ENCODE assay signal across 11 mouse cellular contexts in genomic region chr11:99071866-99072265, GRCm38 (mm10). TPM values are rescaled to one million over a fixed set of nuclear protein-coding genes. Genes with fewer than 3 reads are reported as not detected.
DNase-seq lines count a peak whose midpoint lies in the region; ATAC-seq and TF ChIP-seq lines count a peak whose summit lies in the region.
"Had no signal": no experiment of that assay in that cellular context is flagged by ENCODE, and none has a peak within 500 bp of the region (broad histone marks: within the 10 kb centered on the region; RNA-seq: fewer than 3 reads in every experiment).

No protein-coding gene starts in this region.

- H3K27me3 ChIP-seq in intestine, embryonic 14.5 days (replicated peaks; ENCODE audit: control insufficient read depth, insufficient read depth, low read length): no peaks in the 10 kb centered on the region
- H3K27me3 ChIP-seq in intestine, postnatal 0 days (replicated peaks; ENCODE audit: control insufficient read depth, insufficient read depth, low read length): no peaks in the 10 kb centered on the region
- no peaks in the 10 kb centered on the region for H3K27me3 ChIP-seq in embryonic facial prominence, embryonic 12.5 days
- no peaks in the 10 kb centered on the region for H3K27me3 ChIP-seq in midbrain, embryonic 13.5 days

- no peaks in the 10 kb centered on the region for H3K9me3 ChIP-seq in intestine, embryonic 14.5 days (ENCODE audit: control insufficient read depth, low read length)
- H3K9me3 ChIP-seq in intestine, postnatal 0 days (ENCODE audit: control insufficient read depth): no peaks in the 10 kb centered on the region
- H3K9me3 ChIP-seq in embryonic facial prominence, embryonic 12.5 days: no peaks in the 10 kb centered on the region
- no peaks in the 10 kb centered on the region for H3K9me3 ChIP-seq in midbrain, embryonic 13.5 days

- H3K36me3 ChIP-seq in intestine, embryonic 14.5 days (ENCODE audit: control insufficient read depth, insufficient read depth, low read length): no peaks in the 10 kb centered on the region
- H3K36me3 ChIP-seq in intestine, postnatal 0 days (ENCODE audit: control insufficient read depth, insufficient read depth): no peaks in the 10 kb centered on the region
- H3K36me3 ChIP-seq in embryonic facial prominence, embryonic 12.5 days: no peaks in the 10 kb centered on the region
- H3K36me3 ChIP-seq in midbrain, embryonic 13.5 days: no peaks in the 10 kb centered on the region

- no peak overlapping the region for H3K4me2 ChIP-seq in intestine, embryonic 14.5 days (ENCODE audit: low read length)
- H3K4me2 ChIP-seq in intestine, postnatal 0 days (replicated peaks; ENCODE audit: low read depth): no peak overlapping the region
- H3K4me2 ChIP-seq in embryonic facial prominence, embryonic 12.5 days (replicated peaks): peak overlapping the region; percentile 18
- H3K4me2 ChIP-seq in midbrain, embryonic 13.5 days (replicated peaks): no peak overlapping the region

- H3K4me3 ChIP-seq in intestine, embryonic 14.5 days (ENCODE audit: low read depth, low read length): no peak overlapping the region
- no peak overlapping the region for H3K4me3 ChIP-seq in intestine, postnatal 0 days (ENCODE audit: low read depth, low read length)
- no peak overlapping the region for H3K4me3 ChIP-seq in embryonic facial prominence, embryonic 12.5 days
- H3K4me3 ChIP-seq in midbrain, embryonic 13.5 days (replicated peaks): no peak overlapping the region

- H3K9ac ChIP-seq in intestine, embryonic 14.5 days (ENCODE audit: low read length): no peak overlapping the region; the same call in 1 of the 2 replicates
- H3K9ac ChIP-seq in intestine, postnatal 0 days (ENCODE audit: low read depth, low read length): no peak overlapping the region
- no peak overlapping the region for H3K9ac ChIP-seq in embryonic facial prominence, embryonic 12.5 days
- no peak overlapping the region for H3K9ac ChIP-seq in midbrain, embryonic 13.5 days (replicated peaks)
- H3K9ac ChIP-seq: liver, embryonic 14.5 days had no signal

- DNase-seq in intestine, embryonic 14.5 days (ENCODE audit: low spot score): no peak
- DNase-seq in embryo, embryonic 10 days (ENCODE audit: low spot score): peak; percentile 76
- no peak for DNase-seq in thymus, postnatal 36 days
- DNase-seq in urinary bladder, postnatal 36 days (ENCODE audit: low spot score in 2 of 2): no peak
- DNase-seq: cerebellum, postnatal 10 days; layer of hippocampus, adult 9-11 months had no signal

- no peak for TF ChIP-seq CTCF in intestine, postnatal 0 days (IDR thresholded peaks at IDR 0.05; ENCODE audit: low read depth)

- WGBS in intestine, embryonic 14.5 days: 10% methylated on average over 6 of the region's 6 CpGs
- 33% methylated on average over 6 of the region's 6 CpGs for WGBS in intestine, postnatal 0 days
- 4% methylated on average over 6 of the region's 6 CpGs for WGBS in embryonic facial prominence, embryonic 12.5 days
- WGBS in midbrain, embryonic 13.5 days: 21% methylated on average over 6 of the region's 6 CpGs

- ATAC-seq in intestine, embryonic 14.5 days (replicated peaks; ENCODE audit: low FRiP score, low TSS enrichment, low read depth): peak; percentile 37; the same call in 1 of the 2 replicates
- no peak for ATAC-seq in intestine, postnatal 0 days
- peak; percentile 94 for ATAC-seq in embryonic facial prominence, embryonic 12.5 days (ENCODE audit: insufficient number of reproducible peaks, insufficient read depth, low FRiP score, low TSS enrichment)
- ATAC-seq in midbrain, embryonic 13.5 days: 0 out of 2 replicates have a peak, but pooled peaks have one; percentile 43
- ATAC-seq: inflammation-experienced regulatory T-cells, adult 6 months had no signal

- H3K27ac ChIP-seq in intestine, embryonic 14.5 days (ENCODE audit: low read depth): peak overlapping the region; percentile 6; the same call in 1 of the 2 replicates
- H3K27ac ChIP-seq in intestine, postnatal 0 days (ENCODE audit: low read depth, low read length): no peak overlapping the region
- peak overlapping the region; percentile 94 for H3K27ac ChIP-seq in embryonic facial prominence, embryonic 12.5 days
- H3K27ac ChIP-seq in midbrain, embryonic 13.5 days: no peak overlapping the region; the same call in 1 of the 2 replicates
- H3K27ac ChIP-seq: liver, embryonic 14.5 days had no signal

- peaks cover 22% of the 10 kb centered on the region for H3K4me1 ChIP-seq in intestine, embryonic 14.5 days (replicated peaks; ENCODE audit: control insufficient read depth, insufficient read depth, low read length)
- H3K4me1 ChIP-seq in intestine, postnatal 0 days (replicated peaks; ENCODE audit: control insufficient read depth, insufficient read depth, low read length): no peaks in the 10 kb centered on the region
- H3K4me1 ChIP-seq in embryonic facial prominence, embryonic 12.5 days: peaks cover 58% of the 10 kb centered on the region
- H3K4me1 ChIP-seq in midbrain, embryonic 13.5 days (replicated peaks): peaks cover 12% of the 10 kb centered on the region

RNA-seq across cellular contexts. Expression of gene Tns4, which starts 17.2 kb away (rescaled TPM):
- 0.70 and 0.84 TPM in 2 replicates for polyA plus RNA-seq in intestine, embryonic 14.5 days (2014; fragmentation: Nextera tagmentation; extraction: Ambion mirVana)
- polyA plus RNA-seq in intestine, postnatal 0 days (2015; fragmentation: Nextera tagmentation; extraction: Ambion mirVana): 0.39 and 0.53 TPM in 2 replicates
- polyA plus RNA-seq in embryonic facial prominence, embryonic 12.5 days (2016; fragmentation: Nextera tagmentation; extraction: Ambion mirVana): 0.24 and 0.28 TPM in 2 replicates
- 0.10 and 0.16 TPM in 2 replicates for polyA plus RNA-seq in midbrain, embryonic 13.5 days (2015; fragmentation: Nextera tagmentation; extraction: Ambion mirVana)

RNA-seq across cellular contexts. Expression of gene Igfbp4, which starts 30.8 kb away (rescaled TPM):
- polyA plus RNA-seq in intestine, embryonic 14.5 days (2014; fragmentation: Nextera tagmentation; extraction: Ambion mirVana): 467 and 480 TPM in 2 replicates
- 174 and 176 TPM in 2 replicates for polyA plus RNA-seq in intestine, postnatal 0 days (2015; fragmentation: Nextera tagmentation; extraction: Ambion mirVana)
- 942 and 961 TPM in 2 replicates for polyA plus RNA-seq in embryonic facial prominence, embryonic 12.5 days (2016; fragmentation: Nextera tagmentation; extraction: Ambion mirVana)
- 120 and 125 TPM in 2 replicates for polyA plus RNA-seq in midbrain, embryonic 13.5 days (2015; fragmentation: Nextera tagmentation; extraction: Ambion mirVana)

RNA-seq across cellular contexts. Expression of gene Top2a, which starts 47.9 kb away (rescaled TPM):
- polyA plus RNA-seq in intestine, embryonic 14.5 days (2014; fragmentation: Nextera tagmentation; extraction: Ambion mirVana): 248 and 272 TPM in 2 replicates
- polyA plus RNA-seq in intestine, postnatal 0 days (2015; fragmentation: Nextera tagmentation; extraction: Ambion mirVana): 40.9 and 41.8 TPM in 2 replicates
- 288 and 289 TPM in 2 replicates for polyA plus RNA-seq in embryonic facial prominence, embryonic 12.5 days (2016; fragmentation: Nextera tagmentation; extraction: Ambion mirVana)
- polyA plus RNA-seq in midbrain, embryonic 13.5 days (2015; fragmentation: Nextera tagmentation; extraction: Ambion mirVana): 118 and 125 TPM in 2 replicates

Comparison
In these comparisons a context has a peak if more than half of its experiments do, and no peak if none do; other contexts are left out.
1. H3K27ac ChIP-seq: peak in intestine, embryonic 14.5 days (single experiment) and embryonic facial prominence, embryonic 12.5 days (single experiment); none in intestine, postnatal 0 days (single experiment) and midbrain, embryonic 13.5 days (single experiment).